Mouse (Mus musculus): ENCODE measurements at regions not wholly inside any gene's neighbourhood (a gene's known extent, or its start where the extent isn't known, plus 50 kb on each side); places are given as distances from the start of the nearest gene placed in this dataset.

GRCm38 (mm10) chr14:96962426-96963073 lies 443.6 kb upstream of the Klhl1 start:
- Histone ChIP-seq H3K4me1 (ENCODE audit: control insufficient read depth, insufficient read depth, low read length) (no peaks in the 10 kb centered on the region), H3K27ac (ENCODE audit: insufficient read depth, low read depth, low read length) (no peak overlapping the region), H3K4me3 (ENCODE audit: insufficient read depth, low read length) (no peak overlapping the region)
- TF ChIP-seq CTCF (IDR thresholded peaks at IDR 0.05; ENCODE audit: low read depth, low read length) = no peak
- no peak for TF ChIP-seq POLR2A (IDR thresholded peaks at IDR 0.05; ENCODE audit: borderline replicate concordance, low read depth, low read length)

- no peaks in the 10 kb centered on the region for H3K4me1 ChIP-seq (ENCODE audit: control insufficient read depth, insufficient read depth, low read length)
- TF ChIP-seq CTCF (IDR thresholded peaks at IDR 0.05; ENCODE audit: low read depth, low read length) (no peak), POLR2A (IDR thresholded peaks at IDR 0.05; ENCODE audit: borderline replicate concordance, low read depth, low read length) (no peak)
- no peak overlapping the region for H3K4me3 ChIP-seq (ENCODE audit: insufficient read depth, low read length)
- no peak overlapping the region for H3K27ac ChIP-seq (ENCODE audit: insufficient read depth, low read depth, low read length)
Observed at GRCm38 (mm10) chr14:96956115-96956514, 437.2 kb upstream of the Klhl1 start.

- no peak overlapping the region for H3K27ac ChIP-seq (ENCODE audit: insufficient read depth, low read depth, low read length)
- H3K4me1 ChIP-seq (ENCODE audit: control insufficient read depth, insufficient read depth, low read length) = no peaks in the 10 kb centered on the region
- no peak overlapping the region for H3K4me3 ChIP-seq (ENCODE audit: insufficient read depth, low read length)
- no peak for TF ChIP-seq POLR2A (IDR thresholded peaks at IDR 0.05; ENCODE audit: borderline replicate concordance, low read depth, low read length)
- no peak for TF ChIP-seq CTCF (IDR thresholded peaks at IDR 0.05; ENCODE audit: low read depth, low read length)
Observed at GRCm38 (mm10) chr14:96954462-96954861, 435.6 kb upstream of the Klhl1 start.

- no peak for TF ChIP-seq CTCF (IDR thresholded peaks at IDR 0.05; ENCODE audit: low read depth, low read length)
- no peak for TF ChIP-seq POLR2A (IDR thresholded peaks at IDR 0.05; ENCODE audit: borderline replicate concordance, low read depth, low read length)
- no peak overlapping the region for H3K4me3 ChIP-seq (ENCODE audit: insufficient read depth, low read length)
- no peak overlapping the region for H3K27ac ChIP-seq (ENCODE audit: insufficient read depth, low read depth, low read length)
- H3K4me1 ChIP-seq (ENCODE audit: control insufficient read depth, insufficient read depth, low read length) = no peaks in the 10 kb centered on the region
Observed at GRCm38 (mm10) chr14:96908737-96909136, 389.8 kb upstream of the Klhl1 start.

- no peaks in the 10 kb centered on the region for H3K4me1 ChIP-seq (ENCODE audit: control insufficient read depth, insufficient read depth, low read length)
- H3K4me3 ChIP-seq (ENCODE audit: insufficient read depth, low read length) = no peak overlapping the region
- H3K27ac ChIP-seq (ENCODE audit: insufficient read depth, low read depth, low read length) = no peak overlapping the region
- TF ChIP-seq POLR2A (IDR thresholded peaks at IDR 0.05; ENCODE audit: borderline replicate concordance, low read depth, low read length) (no peak), CTCF (IDR thresholded peaks at IDR 0.05; ENCODE audit: low read depth, low read length) (no peak)
Observed at GRCm38 (mm10) chr14:96879701-96880100, 360.8 kb upstream of the Klhl1 start.

GRCm38 (mm10) chr14:96871969-96872368 lies 353.1 kb upstream of the Klhl1 start:
- H3K4me1 ChIP-seq (ENCODE audit: control insufficient read depth, insufficient read depth, low read length) = no peaks in the 10 kb centered on the region
- TF ChIP-seq CTCF (IDR thresholded peaks at IDR 0.05; ENCODE audit: low read depth, low read length) (no peak), POLR2A (IDR thresholded peaks at IDR 0.05; ENCODE audit: borderline replicate concordance, low read depth, low read length) (no peak)
- H3K27ac ChIP-seq (ENCODE audit: insufficient read depth, low read depth, low read length) = no peak overlapping the region
- H3K4me3 ChIP-seq (ENCODE audit: insufficient read depth, low read length) = no peak overlapping the region

GRCm38 (mm10) chr14:96838910-96839309 lies 320.0 kb upstream of the Klhl1 start:
- TF ChIP-seq POLR2A (IDR thresholded peaks at IDR 0.05; ENCODE audit: borderline replicate concordance, low read depth, low read length) = no peak
- TF ChIP-seq CTCF (IDR thresholded peaks at IDR 0.05; ENCODE audit: low read depth, low read length) = no peak
- Histone ChIP-seq H3K27ac (ENCODE audit: insufficient read depth, low read depth, low read length) (no peak overlapping the region), H3K4me1 (ENCODE audit: control insufficient read depth, insufficient read depth, low read length) (no peaks in the 10 kb centered on the region), H3K4me3 (ENCODE audit: insufficient read depth, low read length) (no peak overlapping the region)

GRCm38 (mm10) chr14:96825083-96825482 lies 306.2 kb upstream of the Klhl1 start:
- Histone ChIP-seq H3K4me1 (ENCODE audit: control insufficient read depth, insufficient read depth, low read length) (no peaks in the 10 kb centered on the region), H3K4me3 (ENCODE audit: insufficient read depth, low read length) (no peak overlapping the region), H3K27ac (ENCODE audit: insufficient read depth, low read depth, low read length) (no peak overlapping the region)
- no peak for TF ChIP-seq CTCF (IDR thresholded peaks at IDR 0.05; ENCODE audit: low read depth, low read length)

GRCm38 (mm10) chr14:96815665-96816064 lies 296.8 kb upstream of the Klhl1 start:
- Histone ChIP-seq H3K27ac (ENCODE audit: insufficient read depth, low read depth, low read length) (no peak overlapping the region), H3K4me3 (ENCODE audit: insufficient read depth, low read length) (no peak overlapping the region), H3K4me1 (ENCODE audit: control insufficient read depth, insufficient read depth, low read length) (no peaks in the 10 kb centered on the region)
- TF ChIP-seq CTCF (IDR thresholded peaks at IDR 0.05; ENCODE audit: low read depth, low read length) (no peak), POLR2A (IDR thresholded peaks at IDR 0.05; ENCODE audit: borderline replicate concordance, low read depth, low read length) (no peak)

- TF ChIP-seq CTCF (IDR thresholded peaks at IDR 0.05; ENCODE audit: low read depth, low read length) (no peak), POLR2A (IDR thresholded peaks at IDR 0.05; ENCODE audit: borderline replicate concordance, low read depth, low read length) (no peak)
- Histone ChIP-seq H3K27ac (ENCODE audit: insufficient read depth, low read depth, low read length) (no peak overlapping the region), H3K4me3 (ENCODE audit: insufficient read depth, low read length) (no peak overlapping the region), H3K4me1 (ENCODE audit: control insufficient read depth, insufficient read depth, low read length) (no peaks in the 10 kb centered on the region)
Observed at GRCm38 (mm10) chr14:96805284-96805683, 286.4 kb upstream of the Klhl1 start.

- H3K4me1 ChIP-seq (ENCODE audit: control insufficient read depth, insufficient read depth, low read length) = no peaks in the 10 kb centered on the region
- no peak overlapping the region for H3K27ac ChIP-seq (ENCODE audit: insufficient read depth, low read depth, low read length)
- H3K4me3 ChIP-seq (ENCODE audit: insufficient read depth, low read length) = no peak overlapping the region
- no peak for TF ChIP-seq CTCF (IDR thresholded peaks at IDR 0.05; ENCODE audit: low read depth, low read length)
- TF ChIP-seq POLR2A (IDR thresholded peaks at IDR 0.05; ENCODE audit: borderline replicate concordance, low read depth, low read length) = no peak
Observed at GRCm38 (mm10) chr14:96794806-96795205, 275.9 kb upstream of the Klhl1 start.

Measured in bone marrow macrophage, adult 2 months (primary cell).